13 mouse cellular contexts compared by ENCODE assay signal in genomic region chr11:43632566-43632965, GRCm38 (mm10). TPM values are rescaled to one million over a fixed set of nuclear protein-coding genes. Genes with fewer than 3 reads are reported as not detected.
DNase-seq lines count a peak whose midpoint lies in the region; ATAC-seq lines count a peak whose summit lies in the region.
"Had no signal": no experiment of that assay in that cellular context is flagged by ENCODE, and none has a peak within 500 bp of the region (broad histone marks: within the 10 kb centered on the region; RNA-seq: fewer than 3 reads in every experiment).

No protein-coding gene starts in this region.

- no peak overlapping the region for H3K4me3 ChIP-seq in heart, embryonic 10.5 days
- H3K4me3 ChIP-seq: gastrocnemius, adult 2 months had no signal

- H3K27me3 ChIP-seq in heart, embryonic 10.5 days (ENCODE audit: insufficient read depth, poor library complexity, severe bottlenecking): no peaks in the 10 kb centered on the region

- H3K27ac ChIP-seq in heart, embryonic 10.5 days: peak overlapping the region; percentile 87
- H3K27ac ChIP-seq: gastrocnemius, adult 2 months had no signal

- 10% methylated on average over 4 of the region's 4 CpGs for WGBS in heart, embryonic 10.5 days

- H3K9me3 ChIP-seq in heart, embryonic 10.5 days: no peaks in the 10 kb centered on the region

- ATAC-seq in common myeloid progenitor, adult 5-6 weeks (replicated peaks; ENCODE audit: low read depth, poor library complexity, severe bottlenecking): peak; percentile 81
- ATAC-seq in megakaryocyte progenitor cell, adult 5-6 weeks (replicated peaks; ENCODE audit: poor library complexity): peak; percentile 89

- intact Hi-C loops in left cerebral cortex, postnatal 36 days (cut with DNase I): loop anchor here (5.0 kb wide), 1 partner anchor 50 kb away; the partner anchor contains the start of gene Pwwp2a
- intact Hi-C loops in left cerebral cortex, postnatal 10 days (cut with DNase I): no loop called here

- no peak for DNase-seq in heart, embryonic 10.5 days (ENCODE audit: low spot score)
- no peak for DNase-seq in heart, postnatal 4 days
- DNase-seq in left cerebral cortex, postnatal 36 days (ENCODE audit: low spot score in 2 of 2): peak; percentile 19 to 32
- no peak for DNase-seq in left cerebral cortex, postnatal 10 days (ENCODE audit: extremely low spot score in 1 of 2, low spot score in 2 of 2)
- DNase-seq in urinary bladder, postnatal 10 days (ENCODE audit: low spot score): no peak
- DNase-seq in lung, postnatal 14 days: no peak
- DNase-seq: adrenal gland, postnatal 36 days; gastrocnemius, adult 2 months; thymus, adult 2 months had no signal

- peaks cover 32% of the 10 kb centered on the region for H3K4me1 ChIP-seq in heart, embryonic 10.5 days

- H3K36me3 ChIP-seq in heart, embryonic 10.5 days: 0 out of 2 replicates have a peak, but pooled peaks cover 3% of the 10 kb centered on the region

RNA-seq across cellular contexts. Expression of gene Fabp6, which starts 31.2 kb away (rescaled TPM):
- polyA plus RNA-seq in heart, embryonic 10.5 days (2016; fragmentation: Nextera tagmentation; extraction: Ambion mirVana): not detected in 2 replicates
- not detected for total RNA-seq in heart, postnatal 4 days (2021)
- not detected for total RNA-seq in left cerebral cortex, postnatal 36 days (2021)
- total RNA-seq in left cerebral cortex, postnatal 10 days (2021): not detected
- total RNA-seq in common myeloid progenitor, adult 5-6 weeks (2017): not detected in 2 replicates
- not detected in 2 replicates for total RNA-seq in megakaryocyte progenitor cell, adult 5-6 weeks (2015)
- total RNA-seq in megakaryocyte progenitor cell, adult 5-6 weeks (2017): not detected in 2 replicates
- total RNA-seq: adrenal gland, postnatal 36 days; gastrocnemius, adult 2 months; left cerebral cortex, adult 8-10 months had no signal
- polyA plus RNA-seq: embryonic facial prominence, embryonic 11.5 days had no signal

RNA-seq across cellular contexts. Expression of gene 4933415A04Rik, which starts 45.7 kb away (rescaled TPM):
- polyA plus RNA-seq in heart, embryonic 10.5 days (2016; fragmentation: Nextera tagmentation; extraction: Ambion mirVana): 7.1 and 7.4 TPM in 2 replicates
- total RNA-seq in heart, postnatal 4 days (2021): 1 to 10 TPM; 3.3 to 3.8 TPM
- total RNA-seq in left cerebral cortex, postnatal 36 days (2021): under 1 TPM; 0.76 to 0.84 TPM
- 1 to 10 TPM; 1.6 TPM for total RNA-seq in left cerebral cortex, postnatal 10 days (2021)
- total RNA-seq in common myeloid progenitor, adult 5-6 weeks (2017): 0.34 TPM in 1 of 2 replicates, not detected in the other
- not detected in 2 replicates for total RNA-seq in megakaryocyte progenitor cell, adult 5-6 weeks (2015)
- total RNA-seq in megakaryocyte progenitor cell, adult 5-6 weeks (2017): not detected in 2 replicates
- total RNA-seq: gastrocnemius, adult 2 months had no signal

RNA-seq across cellular contexts. Expression of gene Pwwp2a, which starts 49.2 kb away (rescaled TPM):
- polyA plus RNA-seq in heart, embryonic 10.5 days (2016; fragmentation: Nextera tagmentation; extraction: Ambion mirVana): 19.6 and 26.8 TPM in 2 replicates
- total RNA-seq in heart, postnatal 4 days (2021): 10 to 100 TPM; 38.7 to 39.4 TPM
- 10 to 100 TPM; 56.5 to 62.4 TPM for total RNA-seq in left cerebral cortex, postnatal 36 days (2021)
- total RNA-seq in left cerebral cortex, postnatal 10 days (2021): 10 to 100 TPM; 59.1 to 59.3 TPM
- 55.6 and 58.8 TPM in 2 replicates for total RNA-seq in common myeloid progenitor, adult 5-6 weeks (2017)
- total RNA-seq in megakaryocyte progenitor cell, adult 5-6 weeks (2015): 44.5 and 46.9 TPM in 2 replicates
- total RNA-seq in megakaryocyte progenitor cell, adult 5-6 weeks (2017): 27.8 and 39.3 TPM in 2 replicates

Comparison
In these comparisons a context has a peak if more than half of its experiments do, and no peak if none do; other contexts are left out.
1. DNase-seq: peak in left cerebral cortex, postnatal 36 days (2 of 2); none in heart, embryonic 10.5 days (single experiment), heart, postnatal 4 days (single experiment), left cerebral cortex, postnatal 10 days (0 of 2), urinary bladder, postnatal 10 days (single experiment) and lung, postnatal 14 days (single experiment).